Mouse (Mus musculus) forebrain, embryonic 11.5 days (tissue): Measurements from ENCODE around the gene Slc25a22. TPM values are rescaled to one million over a fixed set of nuclear protein-coding genes. Genes with fewer than 3 reads are reported as not detected.
A peak's percentile ranks its signal among the peaks of the same experiment; 100 is the strongest.

Source experiments
- ATAC-seq: fragments of 200-750 bp; cut with Nextera tagmentation; replicated peaks from 2 replicates; pipeline ENCODE4 v1.8.0; 2017; ENCODE audit warnings: moderate TSS enrichment; ENCODE audit not compliant: low FRiP score
- DNase-seq: peaks from one replicate; pipeline ENCODE4 v3.0.0-alpha.2; 2017; ENCODE audit warnings: low spot score
- H3K27ac ChIP-seq: fragments of 300-500 bp; sonication (generic); 2 replicates; pipeline ENCODE4 v1.5.1; 2014; ENCODE audit warnings: low read depth, low read length
- H3K27me3 ChIP-seq: fragments of 300-500 bp; sonication (generic); 2 replicates; pipeline ENCODE4 v1.6.1; 2014; ENCODE audit warnings: mild to moderate bottlenecking, low read length, mixed read lengths; ENCODE audit not compliant: control insufficient read depth, insufficient read depth
- H3K36me3 ChIP-seq: fragments of 300-500 bp; sonication (generic); 2 replicates; pipeline ENCODE4 v1.6.1; 2014; ENCODE audit warnings: mild to moderate bottlenecking, low read length, moderate library complexity, mixed read lengths; ENCODE audit not compliant: control insufficient read depth, insufficient read depth
- H3K4me1 ChIP-seq: fragments of 300-500 bp; sonication (generic); replicated peaks from 2 replicates; pipeline ENCODE4 v1.6.1; 2014; ENCODE audit warnings: low read length, mixed read lengths; ENCODE audit not compliant: control insufficient read depth, insufficient read depth
- H3K4me2 ChIP-seq: fragments of 300-500 bp; sonication (generic); 2 replicates; pipeline ENCODE4 v1.6.1; 2014; ENCODE audit warnings: low read depth, mild to moderate bottlenecking, low read length, moderate library complexity, mixed read lengths; ENCODE audit not compliant: severe bottlenecking
- H3K4me3 ChIP-seq: fragments of 300-500 bp; sonication (generic); 2 replicates; pipeline ENCODE4 v1.5.1; 2014; ENCODE audit warnings: low read depth, low read length
- H3K9ac ChIP-seq: fragments of 300-500 bp; sonication (generic); 2 replicates; pipeline ENCODE4 v1.6.1; 2014; ENCODE audit warnings: low read length
- H3K9me3 ChIP-seq: fragments of 300-500 bp; sonication (generic); 2 replicates; pipeline ENCODE4 v1.6.1; 2016; ENCODE audit warnings: low read length, mixed read lengths; ENCODE audit not compliant: control insufficient read depth
- WGBS: fragments of 180-500 bp; shearing (Covaris S2); extraction: QIAGEN DNeasy Blood & Tissue Kit; methylation state at CpG from one replicate; pipeline ENCODE4 v1.1.7; 2014; 5-methylcytosine and 5-hydroxymethylcytosine counted together
- polyA plus RNA-seq: library from polyadenylated mRNA; unstranded; fragments of >200 nt; fragmentation: Nextera tagmentation; extraction: Ambion mirVana; gene quantifications from 2 replicates; pipeline ENCODE4 v1.2.1, GENCODE M21; 2014

Slc25a22 gene
- polyA plus RNA-seq = 43.2 and 46.0 TPM in 2 replicates

GRCm38 (mm10) chr7:141437178-141438120, at the start of gene Slc25a22:
Gene Slc25a22, minus strand, starts transcription at chr7:141437892.
- Histone ChIP-seq H3K27me3 (no peaks in the 10 kb centered on the region; the same call in 1 of the 2 replicates), H3K4me1 (peaks cover 24% of the 10 kb centered on the region), H3K27ac (peak within 1 kb of the TSS; percentile 37; the same call in 1 of the 2 replicates), H3K36me3 (peaks cover 2% of the 10 kb centered on the region; the same call in 1 of the 2 replicates), H3K4me2 (peak within 1 kb of the TSS; percentile 96), H3K4me3 (peak within 1 kb of the TSS; percentile 58), H3K9me3 (no peaks in the 10 kb centered on the region), H3K9ac (peak within 1 kb of the TSS; percentile 81)
- 6% methylated on average over 53 of the region's 53 CpGs for WGBS
- ATAC-seq = peak; percentile 77
- DNase-seq = peak; percentile 91

GRCm38 (mm10) chr7:141487141-141487540, 49.4 kb upstream of the Slc25a22 start:
- H3K27ac ChIP-seq = no peak overlapping the region
- no peak for ATAC-seq
- 90% methylated on average over 7 of the region's 7 CpGs for WGBS
- H3K9me3 ChIP-seq = no peaks in the 10 kb centered on the region
- H3K36me3 ChIP-seq = no peaks in the 10 kb centered on the region
- no peak for DNase-seq
- peaks cover 6% of the 10 kb centered on the region; the same call in 1 of the 2 replicates for H3K4me1 ChIP-seq
- H3K4me2 ChIP-seq = no peak overlapping the region
- no peak overlapping the region for H3K9ac ChIP-seq
- no peak overlapping the region for H3K4me3 ChIP-seq
- peaks cover 4% of the 10 kb centered on the region; the same call in 1 of the 2 replicates for H3K27me3 ChIP-seq

DNA sequence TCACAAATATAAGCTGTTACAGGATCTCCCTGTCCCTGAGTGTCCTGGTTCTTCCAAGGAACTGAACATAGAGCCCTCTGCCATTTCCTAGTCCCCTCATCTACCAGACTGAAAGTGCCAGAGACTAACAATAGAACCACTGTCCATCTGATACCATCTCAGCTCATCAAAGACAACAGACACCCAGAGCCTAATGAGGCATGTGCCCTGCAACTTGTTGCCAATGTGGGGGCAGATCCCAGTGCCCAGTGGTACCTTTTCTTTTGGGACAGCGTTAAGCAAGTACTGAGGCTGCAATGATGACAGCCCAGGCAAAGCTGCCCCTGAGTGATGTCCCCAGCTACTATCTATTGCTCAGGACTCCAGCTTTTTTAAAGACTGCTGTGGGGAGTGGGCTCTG, 48.5 kb upstream of the Slc25a22 start:
- Histone ChIP-seq H3K9ac (no peak overlapping the region), H3K9me3 (no peaks in the 10 kb centered on the region), H3K36me3 (no peaks in the 10 kb centered on the region), H3K4me2 (no peak overlapping the region), H3K27ac (no peak overlapping the region), H3K4me1 (peaks cover 6% of the 10 kb centered on the region; the same call in 1 of the 2 replicates), H3K4me3 (no peak overlapping the region), H3K27me3 (peaks cover 4% of the 10 kb centered on the region; the same call in 1 of the 2 replicates)
- WGBS = 96% methylated on average over 1 of the region's 1 CpGs
- ATAC-seq (no peak), DNase-seq (no peak)

DNA sequence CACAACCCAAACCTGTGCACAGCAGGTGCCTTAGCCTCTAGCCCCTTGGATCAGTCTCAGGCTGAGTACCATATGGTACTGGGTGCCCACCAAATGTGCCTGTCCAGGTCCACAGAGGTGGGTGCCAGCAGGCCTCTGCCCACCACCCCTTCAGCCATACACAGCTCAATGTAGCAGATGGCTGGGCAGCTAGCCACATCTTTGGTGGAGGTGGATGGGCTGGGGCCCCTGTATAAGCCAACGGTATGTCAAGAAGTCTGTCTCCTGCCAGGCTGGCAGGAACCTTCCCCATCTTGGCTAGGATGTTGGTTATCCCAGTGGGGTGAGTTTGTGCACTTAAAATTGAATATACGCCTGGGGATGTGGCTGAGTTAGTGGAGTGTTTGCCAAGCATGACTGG, 47.9 kb upstream of the Slc25a22 start:
- H3K36me3 ChIP-seq = no peaks in the 10 kb centered on the region

GRCm38 (mm10) chr7:141485186-141485585, 47.5 kb upstream of the Slc25a22 start:
- Histone ChIP-seq H3K9me3 (no peaks in the 10 kb centered on the region), H3K36me3 (no peaks in the 10 kb centered on the region), H3K9ac (no peak overlapping the region), H3K4me2 (no peak overlapping the region), H3K4me1 (peaks cover 6% of the 10 kb centered on the region; the same call in 1 of the 2 replicates), H3K4me3 (no peak overlapping the region), H3K27ac (no peak overlapping the region), H3K27me3 (peaks cover 4% of the 10 kb centered on the region)
- WGBS = 83% methylated on average over 2 of the region's 2 CpGs
- ATAC-seq = no peak
- no peak for DNase-seq

More for the DNA sequence above, 47.9 kb upstream of the Slc25a22 start:
- WGBS = 91% methylated on average over 2 of the region's 2 CpGs
- DNase-seq (no peak), ATAC-seq (no peak)
- Histone ChIP-seq H3K27me3 (peaks cover 4% of the 10 kb centered on the region; the same call in 1 of the 2 replicates), H3K4me3 (no peak overlapping the region), H3K9me3 (no peaks in the 10 kb centered on the region), H3K4me1 (peaks cover 6% of the 10 kb centered on the region; the same call in 1 of the 2 replicates), H3K9ac (no peak overlapping the region), H3K4me2 (no peak overlapping the region), H3K27ac (no peak overlapping the region)

DNA sequence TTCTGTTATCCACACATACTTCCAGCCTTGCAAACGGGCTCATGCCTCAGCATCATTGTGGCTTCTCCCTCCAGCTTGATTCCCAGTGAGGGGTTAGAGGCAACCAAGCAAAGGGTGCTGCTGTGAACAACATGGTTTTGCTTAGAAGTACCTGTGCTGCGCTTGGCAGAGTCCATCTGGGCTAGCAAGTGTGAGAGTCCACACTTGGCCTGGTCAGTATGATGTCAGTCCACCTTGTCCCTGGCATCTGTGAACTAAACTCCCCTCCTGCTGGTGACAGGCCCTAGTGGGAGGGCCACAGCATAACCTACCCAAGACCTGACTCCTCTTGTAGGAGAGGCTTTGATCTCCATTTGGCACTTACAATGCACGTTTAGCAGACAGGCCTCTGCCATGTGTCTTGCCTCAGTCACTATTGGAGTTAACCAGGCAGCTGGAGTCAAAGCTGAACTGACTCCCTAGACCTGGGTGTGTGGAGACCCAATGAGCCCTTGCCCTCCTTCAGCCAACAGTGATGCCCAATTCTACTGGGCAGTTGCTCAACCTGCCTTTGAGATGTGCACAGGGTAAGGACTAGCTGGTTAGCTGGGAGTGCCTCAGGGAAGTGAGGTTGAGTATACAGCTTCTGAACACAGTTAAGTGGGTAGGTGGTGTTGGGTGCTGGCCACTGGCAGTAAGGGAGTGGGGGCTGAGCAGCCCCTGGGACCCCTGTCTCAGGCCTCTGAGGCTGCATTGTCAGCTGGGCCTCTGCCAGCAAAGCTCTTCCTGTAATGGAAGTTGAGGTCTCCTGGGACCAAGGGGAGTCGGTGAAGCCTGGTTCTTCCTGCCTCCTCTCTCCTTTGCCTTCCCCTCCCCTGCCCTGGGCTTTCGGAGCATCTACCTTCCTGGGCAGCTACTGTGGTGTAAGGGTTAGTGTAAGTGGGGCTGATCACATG, 46.8 kb upstream of the Slc25a22 start:
- Histone ChIP-seq H3K9me3 (no peaks in the 10 kb centered on the region), H3K4me3 (no peak overlapping the region), H3K36me3 (no peaks in the 10 kb centered on the region), H3K4me2 (no peak overlapping the region), H3K9ac (no peak overlapping the region), H3K27ac (no peak overlapping the region), H3K4me1 (peaks cover 6% of the 10 kb centered on the region; the same call in 1 of the 2 replicates), H3K27me3 (peaks cover 4% of the 10 kb centered on the region)
- ATAC-seq (no peak), DNase-seq (no peak)
- 83% methylated on average over 5 of the region's 5 CpGs for WGBS

DNA sequence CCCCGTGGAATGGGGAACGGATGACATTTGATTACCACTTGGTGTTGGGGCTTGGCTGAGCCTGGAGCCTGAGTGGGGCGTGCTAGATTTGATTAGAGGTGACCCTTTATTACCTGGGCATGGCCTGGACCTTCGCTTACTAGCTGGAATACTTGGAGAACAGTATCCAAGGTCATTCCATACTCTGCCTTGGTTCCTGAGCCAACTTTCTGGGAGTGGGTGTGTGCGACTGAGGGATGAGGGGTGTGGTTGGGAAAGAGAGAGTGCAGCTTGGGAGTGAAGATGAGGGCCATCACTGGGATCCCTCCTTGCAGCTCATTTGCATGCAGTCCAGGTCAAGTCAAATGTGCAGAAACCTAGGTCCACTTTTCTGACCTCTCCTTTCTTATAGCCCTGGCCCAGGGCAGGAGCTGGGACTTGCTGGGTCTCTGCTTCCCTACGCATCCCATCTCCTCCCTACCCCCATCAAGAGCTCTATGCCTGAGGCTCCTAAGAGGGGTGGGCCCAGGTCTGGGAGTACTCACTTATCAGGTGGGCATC, 45.5 kb upstream of the Slc25a22 start:
- WGBS = 78% methylated on average over 6 of the region's 6 CpGs
- H3K4me3 ChIP-seq = no peak overlapping the region
- ATAC-seq = no peak
- DNase-seq = no peak
- H3K36me3 ChIP-seq = no peaks in the 10 kb centered on the region
- H3K27me3 ChIP-seq = peaks cover 4% of the 10 kb centered on the region
- H3K27ac ChIP-seq = no peak overlapping the region
- H3K9me3 ChIP-seq = no peaks in the 10 kb centered on the region
- H3K9ac ChIP-seq = no peak overlapping the region
- H3K4me2 ChIP-seq = peak overlapping the region; percentile 95; the same call in 1 of the 2 replicates
- H3K4me1 ChIP-seq = peaks cover 6% of the 10 kb centered on the region; the same call in 1 of the 2 replicates
